22 mouse cellular contexts compared by ENCODE assay signal in the genomic region with DNA sequence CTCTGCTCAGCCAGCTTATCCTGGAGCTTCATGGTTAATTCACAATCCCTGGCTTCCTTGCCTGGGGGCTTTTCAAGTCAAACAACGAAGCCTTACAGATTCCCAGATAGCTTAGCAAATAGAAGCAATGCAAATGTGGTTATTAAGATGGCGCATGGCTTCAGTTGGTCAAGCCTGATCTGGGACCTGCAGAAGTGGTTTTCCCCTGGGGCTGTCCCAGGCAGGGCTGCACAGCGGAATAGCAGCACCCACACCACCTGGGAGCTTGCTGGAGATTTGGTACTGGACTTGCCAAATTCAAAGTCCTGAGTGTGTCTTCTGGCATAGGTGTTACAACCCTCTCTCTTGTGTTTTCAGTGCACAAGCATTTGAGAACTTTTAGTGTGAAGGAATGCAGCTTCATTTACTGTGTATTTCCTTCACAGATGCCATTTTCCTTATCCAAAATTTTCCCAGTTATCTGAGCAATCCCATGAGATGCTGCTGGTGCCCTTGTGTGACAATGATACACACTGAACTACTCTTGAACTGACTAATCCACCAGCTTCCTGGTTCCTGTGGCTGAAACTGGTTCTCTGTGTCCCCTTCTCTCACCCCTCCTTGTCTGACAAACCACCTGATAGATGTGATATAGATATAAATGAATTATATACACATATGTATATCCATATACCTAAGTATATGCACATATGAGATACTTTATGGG.
DNase-seq lines count a peak whose midpoint lies in the region; ATAC-seq and TF ChIP-seq lines count a peak whose summit lies in the region.
"Had no signal": no experiment of that assay in that cellular context is flagged by ENCODE, and none has a peak within 500 bp of the region (broad histone marks: within the 10 kb centered on the region; RNA-seq: fewer than 3 reads in every experiment).

No protein-coding gene starts in this region.

- H3K9ac ChIP-seq in midbrain, embryonic 14.5 days (replicated peaks; ENCODE audit: low read length): no peak overlapping the region
- no peak overlapping the region for H3K9ac ChIP-seq in midbrain, embryonic 13.5 days (replicated peaks)
- no peak overlapping the region for H3K9ac ChIP-seq in CH12.LX (ENCODE audit: insufficient read depth, low read depth)

- intact Hi-C loops in heart, postnatal 36 days (cut with DNase I): no loop called here
- intact Hi-C loops in heart, postnatal 14 days (cut with DNase I): no loop called here

- 0 out of 2 replicates have a peak, but pooled peaks cover 1% of the 10 kb centered on the region for H3K9me3 ChIP-seq in heart, embryonic 10.5 days
- H3K9me3 ChIP-seq in midbrain, embryonic 14.5 days (ENCODE audit: control insufficient read depth, low read length): 0 out of 2 replicates have a peak, but pooled peaks cover 2% of the 10 kb centered on the region
- no peaks in the 10 kb centered on the region for H3K9me3 ChIP-seq in midbrain, embryonic 13.5 days
- H3K9me3 ChIP-seq in CH12.LX (replicated peaks; ENCODE audit: low read length): peaks cover 2% of the 10 kb centered on the region
- H3K9me3 ChIP-seq: G1E had no signal

- H3K4me3 ChIP-seq in heart, embryonic 10.5 days: no peak overlapping the region
- H3K4me3 ChIP-seq in midbrain, embryonic 14.5 days (replicated peaks; ENCODE audit: low read depth, low read length): no peak overlapping the region
- no peak overlapping the region for H3K4me3 ChIP-seq in midbrain, embryonic 13.5 days (replicated peaks)
- H3K4me3 ChIP-seq in CH12.LX (replicated peaks in 1 of 3; ENCODE audit: low read depth in 2 of 3, low read length in 2 of 3, poor library complexity in 1 of 3): no peak overlapping the region

- no peaks in the 10 kb centered on the region for H3K27me3 ChIP-seq in heart, embryonic 10.5 days (ENCODE audit: insufficient read depth, poor library complexity, severe bottlenecking)
- no peaks in the 10 kb centered on the region for H3K27me3 ChIP-seq in midbrain, embryonic 14.5 days (ENCODE audit: control insufficient read depth, insufficient read depth, low read length)
- H3K27me3 ChIP-seq in midbrain, embryonic 13.5 days: no peaks in the 10 kb centered on the region
- H3K27me3 ChIP-seq in CH12.LX (replicated peaks): no peaks in the 10 kb centered on the region
- H3K27me3 ChIP-seq: Patski had no signal

- no peaks in the 10 kb centered on the region for H3K79me2 ChIP-seq in CH12.LX (replicated peaks; ENCODE audit: control insufficient read depth, extremely low read depth, insufficient read depth, poor library complexity, severe bottlenecking)

- H3K4me2 ChIP-seq in midbrain, embryonic 14.5 days (ENCODE audit: low read length): no peak overlapping the region
- no peak overlapping the region for H3K4me2 ChIP-seq in midbrain, embryonic 13.5 days (replicated peaks)
- H3K4me2 ChIP-seq in CH12.LX (ENCODE audit: insufficient read depth, low read depth, poor library complexity, severe bottlenecking): peak overlapping the region; percentile 38; the same call in 1 of the 2 replicates

- H3K36me3 ChIP-seq in heart, embryonic 10.5 days: no peaks in the 10 kb centered on the region
- no peaks in the 10 kb centered on the region for H3K36me3 ChIP-seq in midbrain, embryonic 14.5 days (ENCODE audit: control insufficient read depth, insufficient read depth, low read length)
- no peaks in the 10 kb centered on the region for H3K36me3 ChIP-seq in midbrain, embryonic 13.5 days
- H3K36me3 ChIP-seq in CH12.LX (replicated peaks in 1 of 2; ENCODE audit: control insufficient read depth in 1 of 2, insufficient read depth in 1 of 2, low read length in 1 of 2): no peaks in the 10 kb centered on the region
- H3K36me3 ChIP-seq: G1E had no signal

- dilution Hi-C loops in CH12.LX (cut with MboI; ENCODE audit: extremely low pct_ligation_motif_present, extremely low pct_unique_long_range_greater_than_20kb, low sequenced_read_pairs): no loop called here

- TF ChIP-seq CTCF in CH12.LX (conservative IDR thresholded peaks at IDR 0.05 in 1 of 2, IDR thresholded peaks at IDR 0.05 in 1 of 2; ENCODE audit: low read depth in 2 of 2, low read length in 2 of 2): no peak

- no peak overlapping the region for H3K27ac ChIP-seq in heart, embryonic 10.5 days
- no peak overlapping the region for H3K27ac ChIP-seq in midbrain, embryonic 14.5 days (replicated peaks; ENCODE audit: low read depth, low read length)
- H3K27ac ChIP-seq in midbrain, embryonic 13.5 days: no peak overlapping the region
- peak overlapping the region; percentile 63; the same call in 1 of the 2 replicates for H3K27ac ChIP-seq in CH12.LX (ENCODE audit: insufficient read depth, low read depth)

- ATAC-seq in midbrain, embryonic 14.5 days (ENCODE audit: low FRiP score, low TSS enrichment): no peak
- ATAC-seq in midbrain, embryonic 13.5 days: no peak
- ATAC-seq: activated CD4-positive, CD25-positive, alpha-beta regulatory T cell, adult 4 months; CD4-positive, CD25-positive, alpha-beta regulatory T cell, adult 4 months; Patski had no signal

- in situ Hi-C loops in CH12.LX (cut with MboI; ENCODE audit: low pct_ligation_motif_present, low pct_unique_long_range_greater_than_20kb, low sequenced_read_pairs): loop anchor here (25.0 kb wide), 1 partner anchor 438 kb away; no protein-coding TSS in a partner anchor

- WGBS in heart, embryonic 10.5 days: 79% methylated on average over 3 of the region's 3 CpGs
- WGBS in midbrain, embryonic 14.5 days: 51% methylated on average over 3 of the region's 3 CpGs
- 70% methylated on average over 3 of the region's 3 CpGs for WGBS in midbrain, embryonic 13.5 days

- no peaks in the 10 kb centered on the region for H3K4me1 ChIP-seq in heart, embryonic 10.5 days
- no peaks in the 10 kb centered on the region for H3K4me1 ChIP-seq in midbrain, embryonic 14.5 days (ENCODE audit: control insufficient read depth, insufficient read depth, low read length)
- no peaks in the 10 kb centered on the region; the same call in 1 of the 2 replicates for H3K4me1 ChIP-seq in midbrain, embryonic 13.5 days (replicated peaks)
- peaks cover 30 to 49% of the 10 kb centered on the region in 2 experiments for H3K4me1 ChIP-seq in CH12.LX (ENCODE audit: control insufficient read depth in 1 of 2, insufficient read depth in 2 of 2)

- TF ChIP-seq RAD21 in CH12.LX (IDR thresholded peaks at IDR 0.05; ENCODE audit: low read depth, low read length): no peak

- no peak for TF ChIP-seq POLR2A in CH12.LX (IDR thresholded peaks at IDR 0.05; ENCODE audit: low read depth, low read length)

- DNase-seq in heart, adult 11 months: peak; percentile 61
- DNase-seq in heart, postnatal 36 days: no peak
- peak; percentile 52 for DNase-seq in heart, embryonic 10.5 days (ENCODE audit: low spot score)
- no peak for DNase-seq in heart, postnatal 14 days
- peak; percentile 8 for DNase-seq in midbrain, embryonic 14.5 days
- peak; percentile 73 for DNase-seq in CH12.LX (ENCODE audit: extremely low read depth)
- no peak for DNase-seq in spleen, postnatal 10 days (ENCODE audit: low spot score in 2 of 2)
- DNase-seq: adrenal gland, adult 2 months; adrenal gland, adult 8-10 months; adrenal gland, postnatal 10 days; adrenal gland, postnatal 14 days; adrenal gland, postnatal 25 days; adrenal gland, postnatal 36 days; B cell, adult 2 months; cerebellum, adult 11 months; cerebellum, adult 11-12 months; cerebellum, adult 18-20 months had no signal

- TF ChIP-seq EP300 in CH12.LX (IDR thresholded peaks at IDR 0.05; ENCODE audit: low read length): peak; percentile 86

TF ChIP-seq in CH12.LX, 34 proteins besides CTCF, POLR2A, EP300 and RAD21 (continues in another document):
- TF ChIP-seq POLR2AphosphoS2 (IDR thresholded peaks at IDR 0.05; ENCODE audit: low read depth, low read length) (no peak), ELF1 (IDR thresholded peaks at IDR 0.05; ENCODE audit: low read depth, low read length) (peak; percentile 40), MAFK (IDR thresholded peaks at IDR 0.05; ENCODE audit: insufficient replicate concordance, low read length) (peak; percentile 67), ZMIZ1 (IDR thresholded peaks at IDR 0.05; ENCODE audit: low read depth, low read length) (no peak), ZC3H11A (IDR thresholded peaks at IDR 0.05; ENCODE audit: low read depth, low read length) (no peak), ZNF384 (IDR thresholded peaks at IDR 0.05; ENCODE audit: low read depth, low read length) (no peak), MXI1 (IDR thresholded peaks at IDR 0.05; ENCODE audit: low read depth, low read length) (no peak), USF1 (IDR thresholded peaks at IDR 0.05; ENCODE audit: low read depth, low read length) (no peak), JUND (conservative IDR thresholded peaks at IDR 0.05; ENCODE audit: low read depth, low read length) (peak; percentile 91), GABPA (IDR thresholded peaks at IDR 0.05; ENCODE audit: insufficient replicate concordance, low read depth, low read length) (no peak), RCOR1 (conservative IDR thresholded peaks at IDR 0.05; ENCODE audit: low read depth, low read length) (peak; percentile 67; the same call in 1 of the 2 replicates), PAX5 (IDR thresholded peaks at IDR 0.05; ENCODE audit: low read length) (no peak), NELFE (IDR thresholded peaks at IDR 0.05; ENCODE audit: low read depth, low read length) (no peak), MAX (IDR thresholded peaks at IDR 0.05; ENCODE audit: low read length) (peak; percentile 8; the same call in 1 of the 2 replicates), KAT2A (IDR thresholded peaks at IDR 0.05; ENCODE audit: insufficient replicate concordance, low read length) (0 out of 2 replicates have a peak, but pooled peaks have one; percentile 15), SMC3 (IDR thresholded peaks at IDR 0.05; ENCODE audit: low read depth, low read length) (no peak), UBTF (IDR thresholded peaks at IDR 0.05; ENCODE audit: low read depth, low read length) (no peak), TBP (conservative IDR thresholded peaks at IDR 0.05; ENCODE audit: low read depth, low read length) (0 out of 2 replicates have a peak, but pooled peaks have one; percentile 6), JUN (IDR thresholded peaks at IDR 0.05; ENCODE audit: insufficient read depth, low read depth, low read length) (peak; percentile 78), ZKSCAN1 (IDR thresholded peaks at IDR 0.05; ENCODE audit: borderline replicate concordance, low read depth, low read length) (no peak), IRF4 (IDR thresholded peaks at IDR 0.05; ENCODE audit: low read depth, low read length) (peak; percentile 92), BHLHE40 (IDR thresholded peaks at IDR 0.05; ENCODE audit: low read depth, low read length) (peak; percentile 55), CHD2 (IDR thresholded peaks at IDR 0.05; ENCODE audit: low read length) (no peak; the same call in 1 of the 2 replicates), E2F4 (IDR thresholded peaks at IDR 0.05; ENCODE audit: insufficient replicate concordance, low read depth, low read length) (no peak), NRF1 (IDR thresholded peaks at IDR 0.05; ENCODE audit: low read depth, low read length) (no peak), SIN3A (IDR thresholded peaks at IDR 0.05; ENCODE audit: low read length) (no peak), MEF2A (IDR thresholded peaks at IDR 0.05; ENCODE audit: borderline replicate concordance, low read depth, low read length) (peak; percentile 76)

Comparison
In these comparisons a context has a peak if more than half of its experiments do, and no peak if none do; other contexts are left out.
1. DNase-seq: peak in heart, adult 11 months (single experiment), heart, embryonic 10.5 days (single experiment), midbrain, embryonic 14.5 days (single experiment) and CH12.LX (single experiment); none in heart, postnatal 36 days (0 of 2), heart, postnatal 14 days (0 of 2) and spleen, postnatal 10 days (0 of 2).